Mouse (Mus musculus): ENCODE data around the gene Prelid3b.

The Prelid3b gene

DNA sequence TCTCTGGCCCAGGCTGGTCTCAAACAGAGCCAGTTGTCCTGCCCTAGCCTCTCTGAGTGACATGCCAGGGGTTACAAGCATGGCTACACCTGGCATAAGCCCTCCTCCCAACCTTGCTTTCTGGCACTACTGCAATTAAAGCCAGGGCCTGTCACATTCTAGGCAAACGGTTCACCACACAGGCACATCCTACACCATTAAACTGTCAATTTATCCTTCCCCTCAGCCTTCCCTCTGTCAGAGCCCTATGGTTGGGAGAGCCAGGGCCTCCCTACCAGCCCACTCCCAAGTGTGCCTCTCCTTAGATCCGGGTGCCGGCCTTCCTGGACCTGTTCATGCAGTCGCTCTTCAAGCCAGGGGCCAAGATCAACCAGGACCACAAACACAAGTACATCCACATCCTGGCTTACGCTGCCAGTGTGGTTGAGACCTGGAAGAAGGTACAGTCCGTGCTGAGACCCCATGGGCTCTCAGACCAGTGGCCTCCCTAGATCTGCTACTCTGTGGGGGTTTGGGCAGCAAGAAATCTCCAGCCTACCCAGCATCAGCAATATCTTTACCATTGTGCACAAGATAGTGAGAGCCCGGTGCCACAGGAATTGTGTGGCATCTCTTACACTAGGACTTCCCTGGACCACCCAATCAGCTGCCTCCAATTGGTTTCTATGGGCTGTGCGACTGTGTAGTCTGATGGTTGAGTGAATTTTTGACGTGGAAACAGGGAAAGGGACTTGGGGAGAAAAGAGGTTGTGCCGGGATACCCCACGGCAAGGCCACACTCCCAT, 48.4 kb downstream of the Prelid3b start:
- DNase-seq: no peak

DNA sequence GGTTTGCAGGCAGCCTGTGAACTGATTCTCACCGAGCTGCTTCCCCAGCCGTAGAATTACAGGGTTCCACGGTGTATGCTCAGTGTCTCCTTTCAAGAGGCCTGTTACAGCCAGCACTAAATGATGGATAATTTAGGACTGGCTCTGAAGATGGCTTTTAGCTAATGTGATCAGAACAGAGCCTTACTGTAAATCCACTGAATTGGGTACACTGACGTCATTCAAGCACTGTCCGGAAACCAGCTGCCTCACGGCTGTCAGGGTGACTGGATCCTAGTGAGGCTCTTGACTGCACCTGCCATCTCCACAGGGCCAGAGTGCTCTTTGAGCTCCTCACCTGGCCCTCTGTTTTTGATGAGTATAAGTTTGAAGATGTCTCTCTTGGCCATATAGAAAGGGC, 51.8 kb downstream of the Prelid3b start:
- DNase-seq: no peak

DNA sequence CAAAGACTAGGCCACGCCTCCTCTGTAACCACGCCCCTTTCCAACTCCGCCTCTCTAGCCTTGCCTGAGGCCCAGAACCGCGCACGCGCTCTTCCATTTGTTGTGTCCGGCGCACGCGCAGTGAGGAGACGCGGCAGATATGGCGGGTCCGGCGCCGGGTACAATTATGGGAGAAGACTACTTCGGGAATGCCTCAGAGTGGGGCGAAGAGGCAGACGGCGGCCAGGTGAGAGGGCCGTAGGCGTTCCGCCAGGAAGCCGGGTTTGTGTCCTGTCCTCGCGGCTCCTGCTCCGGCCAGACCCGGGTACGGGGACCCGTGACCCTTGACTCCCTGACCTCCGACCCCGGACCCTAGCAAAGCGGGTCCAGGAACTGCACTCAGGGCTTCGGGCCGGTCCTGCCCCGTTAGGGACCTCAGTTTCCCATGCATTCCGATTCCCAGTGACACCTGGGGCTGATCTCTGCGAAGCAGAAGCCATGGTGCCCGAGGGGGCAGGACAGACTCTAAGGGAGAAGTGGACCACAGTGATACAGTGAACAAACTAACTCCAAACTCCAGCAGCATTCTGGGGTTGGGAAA, 57.1 kb downstream of the Prelid3b start, which contains the start of gene Nelfcd:
Nelfcd (plus strand) TSS at position 74 of the 580 bp plus-strand sequence.
- DNase-seq: peak; percentile 95

All from thymus, postnatal 25 days (tissue).